Mouse (Mus musculus) bone marrow, adult 2 months (tissue): ENCODE measurements around the gene Ngf. TPM values are rescaled to one million over a fixed set of nuclear protein-coding genes. Genes with fewer than 3 reads are reported as not detected.

ENCODE experiments used
- H3K27ac ChIP-seq: fragments of 200-500 bp; 2 replicates; pipeline ENCODE4 v1.5.1; 2012; ENCODE audit warnings: low read depth, mild to moderate bottlenecking, control low read depth, inconsistent platforms, low read length; ENCODE audit not compliant: control insufficient read depth, poor library complexity, insufficient read depth
- H3K4me1 ChIP-seq: fragments of 200-500 bp; 2 replicates; pipeline ENCODE4 v1.6.1; 2011; ENCODE audit warnings: low read length; ENCODE audit not compliant: control insufficient read depth, insufficient read depth
- H3K4me3 ChIP-seq: fragments of 200-500 bp; replicated peaks from 2 replicates; pipeline ENCODE3; 2011; ENCODE audit warnings: mild to moderate bottlenecking, low read depth, low read length, control low read depth; ENCODE audit not compliant: control insufficient read depth
- CTCF ChIP-seq: fragments of 200-500 bp; IDR thresholded peaks from 2 replicates; pipeline ENCODE4 v1.5.1; 2011; ENCODE audit warnings: low read length, control low read depth; ENCODE audit not compliant: control insufficient read depth, insufficient read depth
- POLR2A ChIP-seq: fragments of 200-500 bp; IDR thresholded peaks from 2 replicates; pipeline ENCODE4 v1.6.1; 2011; ENCODE audit warnings: low read depth, mild to moderate bottlenecking, control low read depth, low read length, borderline replicate concordance; ENCODE audit not compliant: control insufficient read depth
- WGBS: fragments of 180-500 bp; shearing (Covaris S2); methylation state at CpG from one replicate; pipeline ENCODE4 v1.1.7; 2018; 5-methylcytosine and 5-hydroxymethylcytosine counted together
- polyA plus RNA-seq: library from polyadenylated mRNA; stranded (reverse); fragments of >200 nt; gene quantifications from 2 replicates; pipeline ENCODE4 v1.2.4, GENCODE M21; 2011; ENCODE audit warnings: low replicate concordance; ENCODE audit not compliant: missing spikeins, insufficient read depth, insufficient read length

Gene Ngf
- polyA plus RNA-seq, 1 experiment = not detected

DNA sequence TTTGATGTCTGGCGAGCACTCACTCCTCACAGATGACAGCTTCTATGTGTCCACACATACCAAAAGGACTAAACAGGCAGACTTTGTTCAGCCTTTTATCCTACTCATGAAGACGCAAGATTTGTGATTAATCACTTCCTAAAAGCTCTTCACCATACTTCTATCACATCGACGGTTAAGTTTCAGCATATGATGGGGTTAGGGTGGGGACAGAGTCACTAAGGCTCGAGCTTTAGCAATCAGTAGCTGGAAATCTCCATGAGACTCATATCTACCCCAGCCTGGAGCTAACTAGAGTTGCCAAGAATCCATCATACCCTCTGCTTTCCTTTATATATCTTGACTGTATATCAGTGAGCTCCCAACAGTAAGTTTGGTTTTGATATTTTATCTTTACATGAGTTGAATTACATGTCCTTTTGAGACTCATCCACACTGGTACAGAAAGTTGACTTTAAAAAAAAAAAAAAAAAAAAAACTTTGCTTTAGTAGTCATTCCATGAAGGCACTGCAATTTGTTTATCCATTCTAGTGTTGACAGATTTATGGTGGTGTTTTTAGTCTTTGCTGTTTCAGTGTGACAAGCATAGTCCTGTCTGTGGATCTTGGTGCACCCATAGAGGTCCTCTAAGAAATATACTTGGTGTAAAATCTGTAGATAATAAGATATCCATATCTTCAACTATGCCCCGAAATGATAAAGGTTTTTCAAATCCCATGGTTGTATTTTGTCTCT is 84.4 kb downstream of the Ngf start:
- no peak overlapping the region for H3K4me3 ChIP-seq
- H3K27ac ChIP-seq = no peak overlapping the region
- H3K4me1 ChIP-seq = no peaks in the 10 kb centered on the region; the same call in 1 of the 2 replicates
- TF ChIP-seq POLR2A (no peak), CTCF (no peak)
- 69% methylated on average over 6 of the region's 6 CpGs for WGBS

GRCm38 (mm10) chr3:102556108-102556507 is 86.4 kb downstream of the Ngf start:
- no peak for TF ChIP-seq CTCF
- no peak for TF ChIP-seq POLR2A
- H3K27ac ChIP-seq = no peak overlapping the region
- no peak overlapping the region for H3K4me3 ChIP-seq
- WGBS = 64% methylated on average over 1 of the region's 1 CpGs
- no peaks in the 10 kb centered on the region; the same call in 1 of the 2 replicates for H3K4me1 ChIP-seq

DNA sequence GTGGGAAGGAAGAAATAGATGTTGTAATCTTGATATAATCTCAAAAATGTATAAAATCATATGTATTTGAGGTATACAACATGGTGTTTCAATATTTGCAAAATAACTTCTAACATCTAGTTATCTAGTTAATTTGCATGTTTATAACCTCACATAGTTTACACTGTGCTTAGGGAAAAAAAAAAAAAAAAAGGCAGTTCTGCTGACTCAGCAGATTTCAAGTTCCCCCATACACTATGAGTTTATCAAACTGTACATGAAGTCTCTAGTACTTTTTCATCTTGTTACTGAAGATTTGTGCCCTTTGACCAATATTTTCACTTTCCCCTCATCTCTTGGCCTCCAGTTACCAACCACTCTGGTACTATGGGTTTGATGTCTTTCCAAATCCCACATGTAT is 86.9 kb downstream of the Ngf start:
- no peak for TF ChIP-seq POLR2A
- TF ChIP-seq CTCF = no peak
- Histone ChIP-seq H3K27ac (no peak overlapping the region), H3K4me1 (no peaks in the 10 kb centered on the region; the same call in 1 of the 2 replicates), H3K4me3 (no peak overlapping the region)
